In the genomic region with DNA sequence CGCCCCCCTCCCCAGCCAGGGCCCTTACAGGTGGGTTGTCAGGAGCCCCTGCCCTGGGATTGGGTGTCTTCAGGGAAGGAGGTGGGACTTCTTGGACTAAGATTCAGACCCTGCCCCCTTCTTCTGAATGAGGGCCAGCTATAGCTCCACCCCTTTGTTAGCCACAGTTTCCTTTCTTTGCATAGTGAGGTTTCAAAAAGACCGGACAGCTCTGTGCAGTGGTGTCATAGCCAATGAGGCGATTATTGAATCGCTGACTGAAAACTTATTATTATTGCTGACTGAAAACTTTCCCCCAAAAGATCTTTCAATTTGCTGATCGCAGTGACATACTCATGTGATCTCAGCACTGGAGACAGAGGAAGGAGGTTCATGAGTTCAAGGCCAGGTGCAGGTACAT, we compare ENCODE assay signal across 12 mouse cellular contexts. TPM values are rescaled to one million over a fixed set of nuclear protein-coding genes. Genes with fewer than 3 reads are reported as not detected.
DNase-seq lines count a peak whose midpoint lies in the region; ATAC-seq and TF ChIP-seq lines count a peak whose summit lies in the region.
"Had no signal": no experiment of that assay in that cellular context is flagged by ENCODE, and none has a peak within 500 bp of the region (broad histone marks: within the 10 kb centered on the region; RNA-seq: fewer than 3 reads in every experiment).

No protein-coding gene starts in this region.

- no peak for DNase-seq in heart, postnatal 36 days
- peak; percentile 13 for DNase-seq in midbrain, postnatal 0 days (ENCODE audit: low spot score)
- DNase-seq in midbrain, embryonic 14.5 days: no peak
- DNase-seq in stomach, postnatal 0 days (ENCODE audit: low spot score): no peak
- DNase-seq in gastrocnemius, adult 18-20 months (ENCODE audit: low spot score): no peak
- DNase-seq: cerebellum, adult 18-20 months; lung, adult 18-20 months had no signal

- WGBS in heart, embryonic 11.5 days (ENCODE audit: insufficient replicate concordance): 43% methylated on average over 5 of the region's 5 CpGs
- WGBS in midbrain, postnatal 0 days: 36% methylated on average over 5 of the region's 5 CpGs
- 42% methylated on average over 5 of the region's 5 CpGs for WGBS in midbrain, embryonic 14.5 days
- 43% methylated on average over 5 of the region's 5 CpGs for WGBS in stomach, postnatal 0 days
- 34% methylated on average over 5 of the region's 5 CpGs for WGBS in midbrain, embryonic 16.5 days

- no peaks in the 10 kb centered on the region for H3K9me3 ChIP-seq in heart, embryonic 11.5 days (replicated peaks; ENCODE audit: control insufficient read depth, low read length)
- H3K9me3 ChIP-seq in midbrain, postnatal 0 days (ENCODE audit: low read length): no peaks in the 10 kb centered on the region
- H3K9me3 ChIP-seq in midbrain, embryonic 14.5 days (ENCODE audit: control insufficient read depth, low read length): no peaks in the 10 kb centered on the region
- no peaks in the 10 kb centered on the region for H3K9me3 ChIP-seq in stomach, postnatal 0 days (ENCODE audit: control insufficient read depth, low read length)
- H3K9me3 ChIP-seq in midbrain, embryonic 16.5 days (replicated peaks; ENCODE audit: control insufficient read depth, low read length, poor library complexity, severe bottlenecking): no peaks in the 10 kb centered on the region
- H3K9me3 ChIP-seq: hindbrain, embryonic 15.5 days had no signal

- ATAC-seq in heart, embryonic 11.5 days (replicated peaks; ENCODE audit: insufficient number of reproducible peaks, low FRiP score, low TSS enrichment): 0 out of 2 replicates have a peak, but pooled peaks have one; percentile 9
- ATAC-seq in midbrain, postnatal 0 days (ENCODE audit: low FRiP score): no peak
- no peak for ATAC-seq in midbrain, embryonic 14.5 days (ENCODE audit: low FRiP score, low TSS enrichment)
- ATAC-seq in granulocyte monocyte progenitor cell, adult 5-6 weeks (replicated peaks; ENCODE audit: poor library complexity, severe bottlenecking): peak; percentile 81
- ATAC-seq in stomach, postnatal 0 days (ENCODE audit: low FRiP score, low TSS enrichment): peak; percentile 18; the same call in 1 of the 2 replicates
- no peak for ATAC-seq in midbrain, embryonic 16.5 days

- H3K4me2 ChIP-seq in heart, embryonic 11.5 days: peak overlapping the region; percentile 49
- no peak overlapping the region for H3K4me2 ChIP-seq in midbrain, postnatal 0 days (ENCODE audit: low read depth, low read length, poor library complexity, severe bottlenecking)
- no peak overlapping the region for H3K4me2 ChIP-seq in midbrain, embryonic 14.5 days (ENCODE audit: low read length)
- no peak overlapping the region for H3K4me2 ChIP-seq in stomach, postnatal 0 days (replicated peaks; ENCODE audit: low read depth)
- H3K4me2 ChIP-seq in midbrain, embryonic 16.5 days (ENCODE audit: low read length): no peak overlapping the region
- H3K4me2 ChIP-seq: hindbrain, embryonic 15.5 days had no signal

- peak overlapping the region; percentile 27 for H3K4me3 ChIP-seq in heart, embryonic 11.5 days (ENCODE audit: low read depth, low read length)
- H3K4me3 ChIP-seq in midbrain, postnatal 0 days (ENCODE audit: low read depth, low read length): no peak overlapping the region
- no peak overlapping the region for H3K4me3 ChIP-seq in midbrain, embryonic 14.5 days (replicated peaks; ENCODE audit: low read depth, low read length)
- H3K4me3 ChIP-seq in stomach, postnatal 0 days (ENCODE audit: low read depth, low read length): no peak overlapping the region
- H3K4me3 ChIP-seq in midbrain, embryonic 16.5 days (ENCODE audit: low read depth, low read length): no peak overlapping the region
- H3K4me3 ChIP-seq: hindbrain, embryonic 15.5 days had no signal

- no peaks in the 10 kb centered on the region for H3K27me3 ChIP-seq in heart, embryonic 11.5 days (ENCODE audit: control insufficient read depth, insufficient read depth, low read length)
- H3K27me3 ChIP-seq in midbrain, postnatal 0 days (ENCODE audit: insufficient read depth, low read length): no peaks in the 10 kb centered on the region
- no peaks in the 10 kb centered on the region for H3K27me3 ChIP-seq in midbrain, embryonic 14.5 days (ENCODE audit: control insufficient read depth, insufficient read depth, low read length)
- no peaks in the 10 kb centered on the region for H3K27me3 ChIP-seq in stomach, postnatal 0 days (ENCODE audit: control insufficient read depth, insufficient read depth, low read length)
- no peaks in the 10 kb centered on the region for H3K27me3 ChIP-seq in midbrain, embryonic 16.5 days (ENCODE audit: control insufficient read depth, insufficient read depth, low read depth, low read length)
- H3K27me3 ChIP-seq: hindbrain, embryonic 15.5 days had no signal

- H3K9ac ChIP-seq in heart, embryonic 11.5 days (ENCODE audit: low read depth, low read length): no peak overlapping the region
- H3K9ac ChIP-seq in midbrain, postnatal 0 days (replicated peaks; ENCODE audit: low read length, poor library complexity, severe bottlenecking): no peak overlapping the region
- no peak overlapping the region for H3K9ac ChIP-seq in midbrain, embryonic 14.5 days (replicated peaks; ENCODE audit: low read length)
- H3K9ac ChIP-seq in stomach, postnatal 0 days (ENCODE audit: low read length): no peak overlapping the region
- H3K9ac ChIP-seq in midbrain, embryonic 16.5 days (ENCODE audit: low read depth, low read length): no peak overlapping the region
- H3K9ac ChIP-seq: hindbrain, embryonic 15.5 days had no signal

- intact Hi-C loops in heart, postnatal 36 days (cut with DNase I): no loop called here

- H3K4me1 ChIP-seq in heart, embryonic 11.5 days (ENCODE audit: control insufficient read depth, insufficient read depth, low read length): 0 out of 2 replicates have a peak, but pooled peaks cover 8% of the 10 kb centered on the region
- no peaks in the 10 kb centered on the region for H3K4me1 ChIP-seq in midbrain, postnatal 0 days (ENCODE audit: insufficient read depth, low read length)
- H3K4me1 ChIP-seq in midbrain, embryonic 14.5 days (ENCODE audit: control insufficient read depth, insufficient read depth, low read length): no peaks in the 10 kb centered on the region
- no peaks in the 10 kb centered on the region for H3K4me1 ChIP-seq in stomach, postnatal 0 days (replicated peaks; ENCODE audit: control insufficient read depth, insufficient read depth)
- H3K4me1 ChIP-seq in midbrain, embryonic 16.5 days (ENCODE audit: control insufficient read depth, insufficient read depth, low read length): no peaks in the 10 kb centered on the region
- H3K4me1 ChIP-seq: hindbrain, embryonic 15.5 days had no signal

- H3K36me3 ChIP-seq in heart, embryonic 11.5 days (ENCODE audit: control insufficient read depth, insufficient read depth, low read length): no peaks in the 10 kb centered on the region
- H3K36me3 ChIP-seq in midbrain, postnatal 0 days (ENCODE audit: insufficient read depth, low read length): no peaks in the 10 kb centered on the region
- H3K36me3 ChIP-seq in midbrain, embryonic 14.5 days (ENCODE audit: control insufficient read depth, insufficient read depth, low read length): no peaks in the 10 kb centered on the region
- H3K36me3 ChIP-seq in stomach, postnatal 0 days (ENCODE audit: control insufficient read depth, insufficient read depth, low read length): no peaks in the 10 kb centered on the region
- no peaks in the 10 kb centered on the region for H3K36me3 ChIP-seq in midbrain, embryonic 16.5 days (ENCODE audit: control insufficient read depth, insufficient read depth, low read length)
- H3K36me3 ChIP-seq: hindbrain, embryonic 15.5 days had no signal

- H3K27ac ChIP-seq in heart, embryonic 11.5 days (ENCODE audit: low read depth, low read length): no peak overlapping the region
- H3K27ac ChIP-seq in midbrain, postnatal 0 days (ENCODE audit: low read depth, low read length): no peak overlapping the region
- no peak overlapping the region for H3K27ac ChIP-seq in midbrain, embryonic 14.5 days (replicated peaks; ENCODE audit: low read depth, low read length)
- H3K27ac ChIP-seq in stomach, postnatal 0 days (replicated peaks): no peak overlapping the region
- no peak overlapping the region for H3K27ac ChIP-seq in midbrain, embryonic 16.5 days (ENCODE audit: low read length)
- H3K27ac ChIP-seq: hindbrain, embryonic 15.5 days had no signal

- no peak for TF ChIP-seq EP300 in stomach, postnatal 0 days (optimal IDR thresholded peaks at IDR 0.05)

- no peak for TF ChIP-seq CTCF in midbrain, postnatal 0 days (IDR thresholded peaks at IDR 0.05)
- TF ChIP-seq CTCF in stomach, postnatal 0 days (IDR thresholded peaks at IDR 0.05; ENCODE audit: low read depth): no peak

RNA-seq across cellular contexts. Expression of a gene that starts 1.9 kb away (rescaled TPM):
- 68.7 and 69.3 TPM in 2 replicates for polyA plus RNA-seq in heart, embryonic 11.5 days (2014; fragmentation: Nextera tagmentation; extraction: Ambion mirVana)
- 10 to 100 TPM; 17.9 to 28.6 TPM for total RNA-seq in heart, postnatal 36 days (2021)
- total RNA-seq in midbrain, postnatal 0 days (2014; rRNA removed): not detected in 2 replicates
- not detected in 2 replicates for polyA plus RNA-seq in midbrain, postnatal 0 days (2015; fragmentation: Nextera tagmentation; extraction: Ambion mirVana)
- not detected in 2 replicates for polyA plus RNA-seq in midbrain, embryonic 14.5 days (2014; fragmentation: Nextera tagmentation; extraction: Ambion mirVana)
- total RNA-seq in granulocyte monocyte progenitor cell, adult 5-6 weeks (2014; fragmentation: Nextera tagmentation): not detected in 2 replicates
- total RNA-seq in granulocyte monocyte progenitor cell, adult 5-6 weeks (2017): 0.04 TPM in 1 of 2 replicates, not detected in the other
- polyA plus RNA-seq in stomach, postnatal 0 days (2015; fragmentation: Nextera tagmentation; extraction: Ambion mirVana): 22.8 and 27.7 TPM in 2 replicates
- polyA plus RNA-seq in midbrain, embryonic 16.5 days (2015; fragmentation: Nextera tagmentation; extraction: Ambion mirVana): 0.05 TPM in 1 of 2 replicates, not detected in the other
- total RNA-seq in gastrocnemius, adult 18-20 months (2021): under 1 TPM in 1 of 2 experiments, not detected in 1; 0.07 TPM
- total RNA-seq: layer of hippocampus, postnatal 14 days had no signal
- polyA plus RNA-seq: hindbrain, embryonic 15.5 days had no signal

RNA-seq across cellular contexts. Expression of a gene that starts 14.1 kb away (rescaled TPM):
- polyA plus RNA-seq in heart, embryonic 11.5 days (2014; fragmentation: Nextera tagmentation; extraction: Ambion mirVana): 0.37 TPM in 1 of 2 replicates, not detected in the other
- total RNA-seq in heart, postnatal 36 days (2021): not detected
- total RNA-seq in midbrain, postnatal 0 days (2014; rRNA removed): not detected in 2 replicates
- not detected in 2 replicates for polyA plus RNA-seq in midbrain, postnatal 0 days (2015; fragmentation: Nextera tagmentation; extraction: Ambion mirVana)
- polyA plus RNA-seq in midbrain, embryonic 14.5 days (2014; fragmentation: Nextera tagmentation; extraction: Ambion mirVana): not detected in 2 replicates
- total RNA-seq in granulocyte monocyte progenitor cell, adult 5-6 weeks (2014; fragmentation: Nextera tagmentation): 5.6 TPM in 1 of 2 replicates, not detected in the other
- total RNA-seq in granulocyte monocyte progenitor cell, adult 5-6 weeks (2017): 1.7 TPM in 1 of 2 replicates, not detected in the other
- polyA plus RNA-seq in stomach, postnatal 0 days (2015; fragmentation: Nextera tagmentation; extraction: Ambion mirVana): 27.4 and 56.0 TPM in 2 replicates
- 0.19 TPM in 1 of 2 replicates, not detected in the other for polyA plus RNA-seq in midbrain, embryonic 16.5 days (2015; fragmentation: Nextera tagmentation; extraction: Ambion mirVana)
- not detected for total RNA-seq in gastrocnemius, adult 18-20 months (2021)
- total RNA-seq: layer of hippocampus, postnatal 14 days had no signal

RNA-seq across cellular contexts. Expression of a gene that starts 43.5 kb away (rescaled TPM):
- polyA plus RNA-seq in heart, embryonic 11.5 days (2014; fragmentation: Nextera tagmentation; extraction: Ambion mirVana): 0.39 and 0.96 TPM in 2 replicates
- total RNA-seq in heart, postnatal 36 days (2021): 1 to 10 TPM; 6.4 to 9.2 TPM
- total RNA-seq in midbrain, postnatal 0 days (2014; rRNA removed): 30.6 and 31.3 TPM in 2 replicates
- polyA plus RNA-seq in midbrain, postnatal 0 days (2015; fragmentation: Nextera tagmentation; extraction: Ambion mirVana): 26.8 and 29.6 TPM in 2 replicates
- polyA plus RNA-seq in midbrain, embryonic 14.5 days (2014; fragmentation: Nextera tagmentation; extraction: Ambion mirVana): 16.9 and 17.1 TPM in 2 replicates
- 43.2 and 82.3 TPM in 2 replicates for total RNA-seq in granulocyte monocyte progenitor cell, adult 5-6 weeks (2014; fragmentation: Nextera tagmentation)
- total RNA-seq in granulocyte monocyte progenitor cell, adult 5-6 weeks (2017): 24.8 and 25.0 TPM in 2 replicates
- polyA plus RNA-seq in stomach, postnatal 0 days (2015; fragmentation: Nextera tagmentation; extraction: Ambion mirVana): 4.0 and 4.7 TPM in 2 replicates
- polyA plus RNA-seq in midbrain, embryonic 16.5 days (2015; fragmentation: Nextera tagmentation; extraction: Ambion mirVana): 22.0 and 29.1 TPM in 2 replicates
- total RNA-seq in gastrocnemius, adult 18-20 months (2021): 10 to 100 TPM; 32.3 to 34.8 TPM

RNA-seq across cellular contexts. Expression of a gene that starts 45.6 kb away (rescaled TPM):
- polyA plus RNA-seq in heart, embryonic 11.5 days (2014; fragmentation: Nextera tagmentation; extraction: Ambion mirVana): 24.7 and 27.2 TPM in 2 replicates
- 1 to 10 TPM; 7.2 to 7.9 TPM for total RNA-seq in heart, postnatal 36 days (2021)
- 22.3 and 25.4 TPM in 2 replicates for total RNA-seq in midbrain, postnatal 0 days (2014; rRNA removed)
- 20.1 and 20.5 TPM in 2 replicates for polyA plus RNA-seq in midbrain, postnatal 0 days (2015; fragmentation: Nextera tagmentation; extraction: Ambion mirVana)
- 23.0 and 24.0 TPM in 2 replicates for polyA plus RNA-seq in midbrain, embryonic 14.5 days (2014; fragmentation: Nextera tagmentation; extraction: Ambion mirVana)
- 17.1 and 20.2 TPM in 2 replicates for total RNA-seq in granulocyte monocyte progenitor cell, adult 5-6 weeks (2014; fragmentation: Nextera tagmentation)
- total RNA-seq in granulocyte monocyte progenitor cell, adult 5-6 weeks (2017): 6.4 and 8.1 TPM in 2 replicates
- 13.5 and 16.2 TPM in 2 replicates for polyA plus RNA-seq in stomach, postnatal 0 days (2015; fragmentation: Nextera tagmentation; extraction: Ambion mirVana)
- 24.0 and 26.1 TPM in 2 replicates for polyA plus RNA-seq in midbrain, embryonic 16.5 days (2015; fragmentation: Nextera tagmentation; extraction: Ambion mirVana)
- 1 to 10 TPM; 7.4 to 7.6 TPM for total RNA-seq in gastrocnemius, adult 18-20 months (2021)

Comparison
In these comparisons a context has a peak if more than half of its experiments do, and no peak if none do; other contexts are left out.
1. ATAC-seq: peak in heart, embryonic 11.5 days (single experiment), granulocyte monocyte progenitor cell, adult 5-6 weeks (single experiment) and stomach, postnatal 0 days (single experiment); none in midbrain, postnatal 0 days (single experiment), midbrain, embryonic 14.5 days (single experiment) and midbrain, embryonic 16.5 days (single experiment).
2. RNA of a gene that starts 1.9 kb away (polyA plus RNA-seq): 68.7 to 69.3 TPM in heart, embryonic 11.5 days and 22.8 to 27.7 TPM in stomach, postnatal 0 days; 0.05 TPM in midbrain, embryonic 16.5 days, not detected in midbrain, postnatal 0 days and not detected in midbrain, embryonic 14.5 days; every median in the first group is over 10 times any median in the second.
3. RNA of a gene that starts 14.1 kb away (polyA plus RNA-seq): 27.4 to 56.0 TPM in stomach, postnatal 0 days; 0.37 TPM in heart, embryonic 11.5 days, 0.19 TPM in midbrain, embryonic 16.5 days, not detected in midbrain, postnatal 0 days and not detected in midbrain, embryonic 14.5 days; every median in the first group is over 10 times any median in the second.